Mouse (Mus musculus): ENCODE data around the gene Prrx1. TPM values are rescaled to one million over a fixed set of nuclear protein-coding genes. Genes with fewer than 3 reads are reported as not detected.

The Prrx1 gene
- polyA plus RNA-seq, 1 experiment, result 4.6 TPM

- TF ChIP-seq CTCF (IDR thresholded peaks at IDR 0.05; ENCODE audit: extremely low read depth, insufficient read depth, low read length) (no peak), POLR2A (IDR thresholded peaks at IDR 0.05; ENCODE audit: extremely low read depth, insufficient read depth, low read length) (no peak)
- Histone ChIP-seq H3K27ac (ENCODE audit: insufficient read depth, low read length) (no peak overlapping the region), H3K4me3 (ENCODE audit: insufficient read depth, low read length) (no peak overlapping the region), H3K4me1 (ENCODE audit: control insufficient read depth, insufficient read depth, low read length) (peaks cover 4% of the 10 kb centered on the region)
These were observed 33.2 kb downstream of the Prrx1 start for GRCm38 (mm10) chr1:163280097-163280841.

GRCm38 (mm10) chr1:163277069-163277468 is 36.4 kb downstream of the Prrx1 start:
- no peak overlapping the region for H3K27ac ChIP-seq (ENCODE audit: insufficient read depth, low read length)
- TF ChIP-seq POLR2A (IDR thresholded peaks at IDR 0.05; ENCODE audit: extremely low read depth, insufficient read depth, low read length), result no peak
- no peak for TF ChIP-seq CTCF (IDR thresholded peaks at IDR 0.05; ENCODE audit: extremely low read depth, insufficient read depth, low read length)
- H3K4me3 ChIP-seq (ENCODE audit: insufficient read depth, low read length), result no peak overlapping the region
- H3K4me1 ChIP-seq (ENCODE audit: control insufficient read depth, insufficient read depth, low read length), result peaks cover 1% of the 10 kb centered on the region; the same call in 1 of the 2 replicates

- Histone ChIP-seq H3K4me1 (ENCODE audit: control insufficient read depth, insufficient read depth, low read length) (no peaks in the 10 kb centered on the region), H3K27ac (ENCODE audit: insufficient read depth, low read length) (no peak overlapping the region), H3K4me3 (ENCODE audit: insufficient read depth, low read length) (no peak overlapping the region)
- TF ChIP-seq POLR2A (IDR thresholded peaks at IDR 0.05; ENCODE audit: extremely low read depth, insufficient read depth, low read length), result no peak
- no peak for TF ChIP-seq CTCF (IDR thresholded peaks at IDR 0.05; ENCODE audit: extremely low read depth, insufficient read depth, low read length)
These were observed 38.6 kb downstream of the Prrx1 start for GRCm38 (mm10) chr1:163274919-163275318.

- TF ChIP-seq CTCF (IDR thresholded peaks at IDR 0.05; ENCODE audit: extremely low read depth, insufficient read depth, low read length), result no peak
- TF ChIP-seq POLR2A (IDR thresholded peaks at IDR 0.05; ENCODE audit: extremely low read depth, insufficient read depth, low read length), result no peak
- H3K4me1 ChIP-seq (ENCODE audit: control insufficient read depth, insufficient read depth, low read length), result no peaks in the 10 kb centered on the region
- no peak overlapping the region for H3K27ac ChIP-seq (ENCODE audit: insufficient read depth, low read length)
- H3K4me3 ChIP-seq (ENCODE audit: insufficient read depth, low read length), result no peak overlapping the region
These were observed 40.4 kb downstream of the Prrx1 start for GRCm38 (mm10) chr1:163273132-163273531.

GRCm38 (mm10) chr1:163266853-163267538 is 46.5 kb downstream of the Prrx1 start:
- Histone ChIP-seq H3K4me1 (ENCODE audit: control insufficient read depth, insufficient read depth, low read length) (no peaks in the 10 kb centered on the region), H3K27ac (ENCODE audit: insufficient read depth, low read length) (no peak overlapping the region)
- no peak for TF ChIP-seq POLR2A (IDR thresholded peaks at IDR 0.05; ENCODE audit: extremely low read depth, insufficient read depth, low read length)
- TF ChIP-seq CTCF (IDR thresholded peaks at IDR 0.05; ENCODE audit: extremely low read depth, insufficient read depth, low read length), result no peak

GRCm38 (mm10) chr1:163257298-163257697 is 56.2 kb downstream of the Prrx1 start:
- TF ChIP-seq POLR2A (IDR thresholded peaks at IDR 0.05; ENCODE audit: extremely low read depth, insufficient read depth, low read length) (no peak), CTCF (IDR thresholded peaks at IDR 0.05; ENCODE audit: extremely low read depth, insufficient read depth, low read length) (no peak)
- H3K4me3 ChIP-seq (ENCODE audit: insufficient read depth, low read length), result no peak overlapping the region
- no peaks in the 10 kb centered on the region for H3K4me1 ChIP-seq (ENCODE audit: control insufficient read depth, insufficient read depth, low read length)
- H3K27ac ChIP-seq (ENCODE audit: insufficient read depth, low read length), result no peak overlapping the region

More at GRCm38 (mm10) chr1:163266853-163267538, 46.5 kb downstream of the Prrx1 start:
- no peak overlapping the region for H3K4me3 ChIP-seq (ENCODE audit: insufficient read depth, low read length)

GRCm38 (mm10) chr1:163255884-163256283 is 57.6 kb downstream of the Prrx1 start:
- H3K4me1 ChIP-seq (ENCODE audit: control insufficient read depth, insufficient read depth, low read length), result no peaks in the 10 kb centered on the region
- no peak overlapping the region for H3K4me3 ChIP-seq (ENCODE audit: insufficient read depth, low read length)
- TF ChIP-seq CTCF (IDR thresholded peaks at IDR 0.05; ENCODE audit: extremely low read depth, insufficient read depth, low read length), result no peak
- TF ChIP-seq POLR2A (IDR thresholded peaks at IDR 0.05; ENCODE audit: extremely low read depth, insufficient read depth, low read length), result no peak
- no peak overlapping the region for H3K27ac ChIP-seq (ENCODE audit: insufficient read depth, low read length)

- H3K4me1 ChIP-seq (ENCODE audit: control insufficient read depth, insufficient read depth, low read length), result no peaks in the 10 kb centered on the region
- no peak for TF ChIP-seq POLR2A (IDR thresholded peaks at IDR 0.05; ENCODE audit: extremely low read depth, insufficient read depth, low read length)
- no peak for TF ChIP-seq CTCF (IDR thresholded peaks at IDR 0.05; ENCODE audit: extremely low read depth, insufficient read depth, low read length)
- no peak overlapping the region for H3K27ac ChIP-seq (ENCODE audit: insufficient read depth, low read length)
- H3K4me3 ChIP-seq (ENCODE audit: insufficient read depth, low read length), result no peak overlapping the region
These were observed 60.7 kb downstream of the Prrx1 start for GRCm38 (mm10) chr1:163252796-163253195.

- H3K4me1 ChIP-seq (ENCODE audit: control insufficient read depth, insufficient read depth, low read length), result no peaks in the 10 kb centered on the region
- H3K27ac ChIP-seq (ENCODE audit: insufficient read depth, low read length), result no peak overlapping the region
- no peak overlapping the region for H3K4me3 ChIP-seq (ENCODE audit: insufficient read depth, low read length)
- no peak for TF ChIP-seq POLR2A (IDR thresholded peaks at IDR 0.05; ENCODE audit: extremely low read depth, insufficient read depth, low read length)
- TF ChIP-seq CTCF (IDR thresholded peaks at IDR 0.05; ENCODE audit: extremely low read depth, insufficient read depth, low read length), result no peak
These were observed 61.2 kb downstream of the Prrx1 start for GRCm38 (mm10) chr1:163252331-163252730.

GRCm38 (mm10) chr1:163251766-163252165 is 61.7 kb downstream of the Prrx1 start:
- Histone ChIP-seq H3K4me3 (ENCODE audit: insufficient read depth, low read length) (no peak overlapping the region), H3K27ac (ENCODE audit: insufficient read depth, low read length) (no peak overlapping the region), H3K4me1 (ENCODE audit: control insufficient read depth, insufficient read depth, low read length) (no peaks in the 10 kb centered on the region)
- no peak for TF ChIP-seq CTCF (IDR thresholded peaks at IDR 0.05; ENCODE audit: extremely low read depth, insufficient read depth, low read length)
- TF ChIP-seq POLR2A (IDR thresholded peaks at IDR 0.05; ENCODE audit: extremely low read depth, insufficient read depth, low read length), result no peak

Measured in cortical plate, adult 2 months (tissue).